Mouse (Mus musculus) layer of hippocampus, adult 18-20 months (tissue): Measurements from ENCODE around the gene Nr3c2. TPM values are rescaled to one million over a fixed set of nuclear protein-coding genes. Genes with fewer than 3 reads are reported as not detected.
A peak's percentile ranks its signal among the peaks of the same experiment; 100 is the strongest.

Experiments
- DNase-seq, 2 experiments: peaks; one replicate each; pipeline ENCODE4 v3.0.0; 2022; ENCODE audit warnings: low spot score in 2 of 2
- total RNA-seq, 2 experiments: library from RNA; stranded (reverse); gene quantifications; 2 replicates each; pipeline ENCODE4 v1.2.3; 2021

Nr3c2 gene
- total RNA-seq, 2 experiments from 2014 or later: 144 to 162 TPM

DNA sequence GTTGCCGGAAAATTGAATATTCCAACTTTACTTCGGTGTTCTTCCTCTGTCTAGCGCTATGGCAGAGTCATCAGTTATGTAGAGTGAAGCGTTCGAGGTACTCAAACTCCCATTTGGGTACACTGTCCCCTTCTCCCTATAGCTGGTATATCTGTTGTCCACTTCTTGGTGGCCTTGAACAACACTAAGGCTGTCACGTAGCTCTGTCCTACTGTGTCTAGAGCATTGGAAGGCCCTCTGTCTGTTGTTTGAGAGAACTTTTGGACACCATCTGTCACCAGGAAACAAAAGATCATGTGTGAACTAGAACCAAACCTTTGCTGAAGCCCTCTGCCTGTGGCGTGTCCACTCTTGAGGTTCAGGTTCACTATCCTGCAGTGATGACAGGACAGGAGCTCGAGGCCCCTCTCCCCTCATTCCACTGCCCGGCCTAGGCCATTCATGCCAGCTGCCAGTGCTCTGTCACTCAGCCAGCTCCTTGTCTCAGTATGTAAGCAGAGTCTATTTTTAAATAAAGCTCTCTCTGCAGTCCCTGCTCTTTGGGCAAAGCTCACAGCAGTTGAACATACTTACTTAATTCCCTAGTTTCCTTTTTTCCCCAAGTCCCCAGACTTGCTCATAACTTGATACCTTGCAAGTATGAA, 72.6 kb downstream of the Nr3c2 start:
- DNase-seq: no peak

DNA sequence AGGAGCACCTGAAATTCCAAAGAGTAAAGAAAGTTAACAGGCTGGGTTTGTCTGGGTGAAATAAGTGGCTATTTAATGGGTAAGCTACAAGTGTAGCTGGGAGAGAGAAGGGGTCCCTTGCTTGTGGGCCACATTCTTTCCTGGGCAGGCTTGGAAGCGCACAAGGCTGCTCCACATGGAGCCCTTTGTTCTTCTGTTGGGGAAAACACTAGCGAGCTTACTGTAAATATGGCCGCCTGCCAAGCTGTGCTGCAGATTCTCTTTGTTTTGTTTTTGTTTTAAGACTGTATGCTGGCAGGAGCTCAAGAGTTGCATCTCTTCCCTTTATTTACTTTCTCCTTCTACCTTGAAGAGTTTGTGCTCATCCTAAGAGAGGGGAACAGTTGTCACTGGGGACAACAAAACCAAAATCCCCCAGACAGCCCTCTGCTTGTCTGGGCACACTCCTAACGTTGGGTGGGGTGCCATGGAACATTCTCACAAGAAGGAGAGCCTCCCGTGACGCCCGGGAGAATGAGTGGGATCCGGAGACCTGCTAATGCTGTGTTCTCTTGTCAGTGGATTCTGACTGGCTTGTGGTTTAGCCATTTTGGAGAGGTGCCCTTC, 73.8 kb downstream of the Nr3c2 start:
- DNase-seq: no peak

DNA sequence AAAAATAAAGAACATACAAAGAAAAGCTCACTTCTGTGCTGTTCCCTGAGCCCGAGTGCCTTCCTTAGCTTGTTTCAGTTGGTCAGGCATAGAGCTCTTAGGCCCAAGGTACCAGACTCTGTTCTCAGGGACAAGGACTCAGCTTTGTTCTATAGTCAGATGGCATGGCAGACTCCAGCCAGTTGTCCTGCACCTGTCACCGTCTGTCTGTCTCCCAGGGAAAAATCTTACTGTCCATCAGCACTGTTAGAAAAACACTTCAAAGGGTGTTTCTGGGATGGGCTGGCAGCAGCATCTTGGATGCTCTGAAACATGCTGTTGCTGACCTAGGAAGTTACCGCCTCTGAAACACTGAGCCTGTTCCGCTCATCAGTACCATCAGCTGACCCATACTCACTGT, 78.7 kb downstream of the Nr3c2 start:
- DNase-seq: no peak

DNA sequence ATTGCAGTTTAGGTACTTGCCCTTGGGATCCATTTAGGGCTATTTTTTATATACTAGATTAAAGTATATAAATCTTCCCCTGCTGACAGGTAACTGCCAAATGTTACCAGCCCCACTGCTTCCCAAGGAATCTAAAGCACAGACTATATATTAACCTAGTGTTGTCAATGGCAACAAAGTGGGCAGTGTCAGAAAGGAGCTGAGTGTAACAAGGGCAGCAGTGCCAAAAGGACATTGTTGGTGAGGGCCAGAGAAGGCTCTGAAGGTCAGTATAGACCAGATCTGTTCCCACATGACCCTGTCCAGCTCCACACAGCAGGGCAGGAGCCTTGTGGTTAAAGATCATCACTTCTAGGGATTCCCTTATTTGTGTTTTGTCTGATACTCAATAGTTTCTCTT, 84.8 kb downstream of the Nr3c2 start:
- no peak for DNase-seq

GRCm38 (mm10) chr8:76984851-76985250, 85.6 kb downstream of the Nr3c2 start:
- no peak for DNase-seq

DNA sequence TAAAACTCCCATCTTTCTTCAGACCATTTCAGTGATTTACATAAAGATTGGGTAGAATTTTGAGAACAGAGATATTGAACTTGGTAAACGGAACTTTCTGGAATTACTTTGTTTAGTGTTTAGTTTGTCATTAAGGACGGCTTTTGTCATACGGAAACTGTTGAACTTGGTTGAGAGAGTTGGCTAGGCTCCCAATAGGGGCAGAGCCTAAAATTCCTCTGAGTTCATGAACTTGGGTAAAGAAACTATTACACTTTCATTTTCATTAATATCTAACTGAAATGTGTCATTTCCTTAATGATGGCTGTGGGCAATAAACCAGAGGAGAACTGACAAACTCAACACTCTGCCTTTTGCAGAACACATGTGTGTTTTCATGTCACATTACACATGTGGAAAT, 88.6 kb downstream of the Nr3c2 start:
- no peak for DNase-seq

- DNase-seq: no peak
Observed at GRCm38 (mm10) chr8:76998276-76998675, 99.0 kb downstream of the Nr3c2 start.

- no peak for DNase-seq
Observed at GRCm38 (mm10) chr8:77009425-77009824, 110.2 kb downstream of the Nr3c2 start.

- no peak for DNase-seq
Observed at GRCm38 (mm10) chr8:77011985-77012384, 112.7 kb downstream of the Nr3c2 start.

DNA sequence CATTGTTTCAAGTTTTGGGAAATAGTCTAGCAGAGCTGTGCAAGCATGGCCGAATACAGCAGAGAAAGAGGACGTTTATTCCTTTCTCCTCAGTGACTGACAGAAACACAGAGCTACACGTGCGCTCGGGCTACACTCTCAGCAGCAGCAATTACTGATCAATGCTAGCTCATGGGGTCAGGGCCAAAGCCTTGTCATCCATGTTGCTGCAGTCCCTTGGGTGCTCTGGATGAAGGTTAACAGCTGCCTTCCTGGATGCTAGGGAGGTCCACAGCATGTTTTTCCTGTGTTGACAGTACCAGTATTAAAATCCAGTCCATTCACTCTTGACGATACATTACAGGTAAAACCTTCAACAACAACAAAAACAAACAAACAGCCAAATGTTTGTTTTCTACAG, 113.4 kb downstream of the Nr3c2 start:
- no peak for DNase-seq

DNA sequence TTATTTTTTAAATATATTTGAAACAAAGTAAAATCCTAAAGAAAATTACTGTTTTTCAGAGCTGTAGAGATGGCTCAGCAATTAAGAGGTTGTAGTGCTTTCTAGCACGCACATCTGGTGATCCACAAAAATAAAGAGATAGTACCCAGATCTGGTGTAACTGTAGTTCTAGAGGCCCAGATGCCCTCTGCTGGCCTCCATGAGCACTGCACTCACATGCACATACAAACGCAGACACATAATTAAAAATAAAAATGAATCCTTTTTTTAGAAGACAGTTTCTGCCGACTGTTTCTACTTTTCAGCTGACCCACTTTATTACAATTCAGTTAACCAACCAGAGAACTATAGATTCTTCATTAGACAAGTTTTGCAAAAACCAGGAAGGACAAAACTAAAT, 117.5 kb downstream of the Nr3c2 start:
- DNase-seq: no peak

DNA sequence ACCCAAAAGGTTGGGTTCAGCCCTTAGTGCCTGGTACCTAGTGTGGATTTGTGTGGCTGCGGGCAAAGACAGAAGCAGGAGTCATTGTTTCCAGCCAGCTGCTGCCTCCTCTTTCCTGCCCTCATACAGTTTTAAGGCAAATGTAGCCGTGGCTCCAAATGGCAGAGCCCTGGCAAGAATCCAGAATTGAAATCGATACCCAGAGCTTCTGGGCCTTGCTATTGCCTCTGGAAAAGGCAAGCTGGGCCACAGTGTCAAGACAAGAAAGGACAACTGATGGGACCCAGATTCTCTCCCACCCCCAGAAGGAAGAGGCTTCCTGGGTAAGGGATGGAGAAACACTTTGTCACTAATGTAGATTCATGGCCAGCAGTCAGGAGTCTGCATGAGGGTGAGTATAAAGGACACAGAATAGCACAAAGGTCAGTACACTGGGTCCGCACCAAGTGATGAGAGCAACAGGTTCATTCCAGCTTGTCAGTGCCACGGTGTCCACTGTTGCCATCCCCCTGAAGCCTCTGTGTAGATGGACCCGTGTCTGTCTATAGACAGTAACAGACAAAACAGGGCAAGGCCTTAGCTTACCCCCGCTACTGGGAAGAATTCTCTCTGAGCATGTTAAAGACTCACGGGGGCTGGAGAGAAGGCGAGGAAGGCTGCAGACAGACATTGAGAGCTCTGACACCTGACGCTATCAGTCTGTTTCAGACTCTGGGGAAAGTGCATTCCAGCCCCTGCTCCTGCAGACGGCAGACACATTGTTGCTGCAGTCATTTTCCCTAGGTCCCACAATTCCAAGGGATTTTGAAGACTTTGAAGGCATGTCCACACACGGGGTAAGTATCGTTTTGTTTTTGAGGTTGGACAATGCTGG, 124.8 kb downstream of the Nr3c2 start:
- no peak for DNase-seq

- DNase-seq: peak in 1 of 2 experiments; percentile 25
Observed at GRCm38 (mm10) chr8:77031213-77031612, 132.0 kb downstream of the Nr3c2 start.

DNA sequence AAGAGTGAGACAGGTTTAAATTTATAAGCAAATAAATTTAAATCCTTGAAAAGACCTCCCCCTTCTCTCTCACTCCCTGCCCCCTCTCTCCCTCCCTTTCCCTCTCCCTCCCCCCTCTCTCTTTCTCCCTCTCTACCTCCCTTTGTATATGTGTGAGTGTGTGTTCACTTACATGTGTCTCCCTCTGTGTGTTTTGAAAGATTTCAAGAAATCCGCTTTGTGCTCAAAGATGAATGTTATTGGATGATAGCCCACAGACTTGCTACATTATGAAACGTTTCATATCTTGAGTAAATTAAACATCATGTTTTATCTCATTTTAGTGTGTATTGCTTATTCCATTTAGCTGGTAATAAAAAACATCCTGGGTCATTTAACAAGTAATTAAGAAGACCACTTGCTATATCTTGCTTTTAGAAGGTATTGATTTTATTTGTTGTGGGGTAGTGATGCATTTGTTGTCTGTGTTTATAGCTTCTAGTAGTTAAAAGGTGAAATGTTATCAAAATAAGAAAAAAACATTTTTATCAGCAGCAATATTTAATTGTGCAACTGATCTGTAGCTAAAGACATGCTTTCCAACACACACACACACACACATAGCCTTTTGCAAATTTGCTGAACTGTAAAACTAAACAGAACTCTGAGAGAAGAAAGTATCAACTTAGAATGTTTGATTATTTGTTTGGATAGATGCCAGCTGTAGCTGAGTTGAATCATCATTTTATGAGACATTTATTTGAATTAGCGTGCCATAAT, 134.6 kb downstream of the Nr3c2 start:
- no peak for DNase-seq

DNA sequence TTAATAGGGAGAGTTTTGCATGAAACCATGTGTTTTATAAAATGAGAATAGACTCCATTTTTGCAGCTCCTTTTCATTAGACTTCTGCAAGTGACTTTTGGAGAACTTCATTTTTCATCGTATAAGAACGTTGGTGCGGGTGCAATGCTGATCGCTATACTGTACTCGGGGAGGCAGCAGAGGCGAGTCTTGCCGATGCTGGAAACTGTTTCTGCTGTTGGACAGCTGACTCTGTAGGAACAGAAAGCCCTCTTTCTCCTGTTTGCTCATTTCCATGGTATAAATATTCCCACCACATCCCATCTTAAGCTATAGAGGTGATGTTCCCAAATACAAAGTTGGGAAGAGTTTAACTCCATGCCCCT, 135.2 kb downstream of the Nr3c2 start:
- DNase-seq: no peak

DNA sequence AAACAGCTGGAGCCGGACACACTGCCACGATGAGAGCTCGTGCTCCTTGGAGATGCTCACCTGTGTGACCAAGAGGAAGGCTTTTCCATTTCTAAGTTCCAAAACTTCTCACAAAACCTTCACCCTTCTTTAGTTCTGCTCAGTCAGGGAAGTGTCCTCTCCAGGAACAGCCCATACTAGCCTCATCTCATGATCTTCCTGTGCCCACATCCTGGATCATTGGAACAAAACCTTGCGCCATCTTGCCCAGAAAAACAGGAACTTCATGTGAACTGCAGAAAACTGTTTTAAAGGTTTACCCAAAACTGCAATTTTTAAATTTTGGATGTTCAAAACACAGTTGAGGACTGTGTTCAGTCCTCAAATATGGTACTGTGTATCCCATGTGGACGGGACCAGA, 142.0 kb downstream of the Nr3c2 start:
- DNase-seq: no peak

- peak in 1 of 2 experiments; percentile 17 for DNase-seq
Observed at GRCm38 (mm10) chr8:77044849-77045248, 145.6 kb downstream of the Nr3c2 start.

GRCm38 (mm10) chr8:77045711-77046110, 146.5 kb downstream of the Nr3c2 start:
- no peak for DNase-seq

DNA sequence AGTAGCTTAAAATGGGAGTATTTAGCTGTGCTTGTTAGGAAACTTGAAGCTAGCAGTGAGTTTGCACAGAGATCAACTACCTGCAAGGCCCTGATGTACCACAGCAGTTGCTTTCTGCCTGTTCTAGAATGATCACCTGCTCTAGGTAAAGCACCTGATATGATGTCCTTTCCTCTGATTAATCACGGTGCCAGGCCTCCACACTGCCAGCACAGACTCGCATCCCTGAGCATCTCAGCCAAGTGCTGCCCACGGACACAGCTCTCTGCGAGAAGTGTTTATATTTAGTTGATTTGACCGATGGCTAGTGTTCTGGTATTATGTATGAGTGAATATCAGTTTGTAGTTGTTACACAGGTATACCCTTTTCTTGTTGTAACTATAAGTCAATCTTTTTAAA, 147.0 kb downstream of the Nr3c2 start:
- DNase-seq: peak in 1 of 2 experiments; percentile 25

DNA sequence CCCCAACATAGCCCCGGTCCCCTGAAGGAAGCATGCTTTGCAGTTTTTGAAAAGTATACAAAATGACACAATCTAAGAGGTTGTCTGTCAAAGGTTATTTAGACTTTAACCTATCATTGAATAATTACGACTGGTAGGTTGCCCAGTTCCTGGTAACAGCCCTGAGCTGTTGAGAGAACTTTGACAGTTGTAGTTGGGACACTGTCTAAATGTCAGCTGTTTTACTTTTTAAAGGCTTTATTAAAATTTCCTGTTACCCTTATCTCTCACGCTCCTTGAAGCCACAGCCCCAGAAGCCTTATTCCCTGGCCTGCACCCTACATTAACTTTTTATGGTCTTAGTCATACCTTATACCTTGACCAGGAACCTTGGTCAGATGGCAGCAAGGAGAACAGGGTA, 147.5 kb downstream of the Nr3c2 start:
- DNase-seq: no peak

- peak in 1 of 2 experiments; percentile 51 for DNase-seq
Observed at GRCm38 (mm10) chr8:77051399-77052275, 152.4 kb downstream of the Nr3c2 start.
